Mouse (Mus musculus): ENCODE measurements at regions not wholly inside any gene's neighbourhood (a gene's known extent, or its start where the extent isn't known, plus 50 kb on each side); places are given as distances from the start of the nearest gene placed in this dataset.

- no peak for DNase-seq
These were observed 371.1 kb downstream of the Elavl2 start for GRCm38 (mm10) chr4:91029462-91029861.

GRCm38 (mm10) chr4:91028013-91028626 lies 372.5 kb downstream of the Elavl2 start:
- DNase-seq: no peak

GRCm38 (mm10) chr4:90996388-90997092 lies 404.0 kb downstream of the Elavl2 start:
- no peak for DNase-seq

GRCm38 (mm10) chr4:90964658-90965057 lies 435.9 kb downstream of the Elavl2 start:
- DNase-seq: no peak

- peak; percentile 6 to 29 for DNase-seq
These were observed 456.7 kb downstream of the Elavl2 start for GRCm38 (mm10) chr4:90943687-90944385.

GRCm38 (mm10) chr4:90917312-90918107 lies 483.1 kb downstream of the Elavl2 start:
- peak; percentile 42 to 49 for DNase-seq

GRCm38 (mm10) chr4:90906311-90906710 lies 494.3 kb downstream of the Elavl2 start:
- DNase-seq: peak; percentile 78 to 83

- DNase-seq: no peak
These were observed 532.4 kb downstream of the Elavl2 start for GRCm38 (mm10) chr4:90868209-90868608.

- peak in 1 of 2 experiments; percentile 36 for DNase-seq
These were observed 539.7 kb downstream of the Elavl2 start for GRCm38 (mm10) chr4:90860854-90861253.

GRCm38 (mm10) chr4:90839804-90840203 lies 560.8 kb downstream of the Elavl2 start:
- DNase-seq: no peak

- DNase-seq: no peak
These were observed 580.5 kb downstream of the Zfp352 start for GRCm38 (mm10) chr4:90799078-90799477.

GRCm38 (mm10) chr4:90798637-90799036 lies 580.0 kb downstream of the Zfp352 start:
- DNase-seq: no peak

- no peak for DNase-seq
These were observed 578.9 kb downstream of the Zfp352 start for GRCm38 (mm10) chr4:90797472-90797871.
